Mouse (Mus musculus) limb, embryonic 11.5 days (tissue): ENCODE measurements around the gene Dxo. TPM values are rescaled to one million over a fixed set of nuclear protein-coding genes. Genes with fewer than 3 reads are reported as not detected.
A peak's percentile ranks its signal among the peaks of the same experiment; 100 is the strongest.

Source experiments
- ATAC-seq: fragments of 200-750 bp; cut with Nextera tagmentation; 2 replicates; pipeline ENCODE4 v1.8.0; 2017; ENCODE audit warnings: low read depth; ENCODE audit not compliant: insufficient number of reproducible peaks, low FRiP score, low TSS enrichment
- DNase-seq: peaks from one replicate; pipeline ENCODE4 v3.0.0-alpha.2; 2015; ENCODE audit warnings: low spot score
- H3K27ac ChIP-seq: fragments of 300-500 bp; sonication (generic); replicated peaks from 2 replicates; pipeline ENCODE4 v1.5.1; 2014; ENCODE audit warnings: low read depth, mild to moderate bottlenecking, low read length
- H3K27me3 ChIP-seq: fragments of 300-500 bp; sonication (generic); 2 replicates; pipeline ENCODE4 v1.6.1; 2014; ENCODE audit warnings: mild to moderate bottlenecking, low read length, mixed read lengths; ENCODE audit not compliant: control insufficient read depth, insufficient read depth
- H3K36me3 ChIP-seq: fragments of 300-500 bp; sonication (generic); 2 replicates; pipeline ENCODE4 v1.6.1; 2014; ENCODE audit warnings: mild to moderate bottlenecking, low read length, moderate library complexity, mixed read lengths; ENCODE audit not compliant: control insufficient read depth, insufficient read depth
- H3K4me1 ChIP-seq: fragments of 300-500 bp; sonication (generic); 2 replicates; pipeline ENCODE4 v1.6.1; 2014; ENCODE audit warnings: low read length, mixed read lengths; ENCODE audit not compliant: control insufficient read depth, insufficient read depth
- H3K4me2 ChIP-seq: fragments of 300-500 bp; sonication (generic); 2 replicates; pipeline ENCODE4 v1.6.1; 2014; ENCODE audit warnings: low read depth, mild to moderate bottlenecking, moderate library complexity; ENCODE audit not compliant: severe bottlenecking
- H3K4me3 ChIP-seq: fragments of 300-500 bp; sonication (generic); 2 replicates; pipeline ENCODE4 v1.5.1; 2014; ENCODE audit warnings: low read depth, low read length
- H3K9ac ChIP-seq: fragments of 300-500 bp; sonication (generic); 2 replicates; pipeline ENCODE4 v1.6.1; 2014; ENCODE audit warnings: mild to moderate bottlenecking, low read length
- H3K9me3 ChIP-seq: fragments of 300-500 bp; sonication (generic); 2 replicates; pipeline ENCODE4 v1.6.1; 2016; ENCODE audit warnings: low read length; ENCODE audit not compliant: control insufficient read depth
- WGBS: fragments of 180-500 bp; shearing (Covaris S2); extraction: QIAGEN DNeasy Blood & Tissue Kit; methylation state at CpG from one replicate; pipeline ENCODE4 v1.1.7; 2014; 5-methylcytosine and 5-hydroxymethylcytosine counted together
- microRNA-seq: library from miRNA; unstranded; fragments of <30 nt; microRNA quantifications from one replicate; pipeline ENCODE4, GENCODE M21; 2016
- polyA plus RNA-seq: library from polyadenylated mRNA; unstranded; fragments of >200 nt; fragmentation: Nextera tagmentation; extraction: Ambion mirVana; gene quantifications from 2 replicates; pipeline ENCODE4 v1.2.1, GENCODE M21; 2014

The Dxo gene
- polyA plus RNA-seq, 1 experiment from 2014 or later: 74.6 TPM

- Histone ChIP-seq H3K9ac (no peak overlapping the region), H3K4me1 (no peaks in the 10 kb centered on the region), H3K4me2 (no peak overlapping the region), H3K9me3 (no peaks in the 10 kb centered on the region), H3K36me3 (no peaks in the 10 kb centered on the region), H3K27me3 (no peaks in the 10 kb centered on the region), H3K4me3 (no peak overlapping the region), H3K27ac (no peak overlapping the region)
- ATAC-seq (no peak), DNase-seq (no peak)
Observed at GRCm38 (mm10) chr17:34881166-34881565, 44.3 kb downstream of the Dxo start.

GRCm38 (mm10) chr17:34881683-34882310 is 45.0 kb downstream of the Dxo start, which contains the start of gene Gm20547:
Gene Gm20547 (minus strand): TSS chr17:34882042.
- no peak within 1 kb of the TSS for H3K9ac ChIP-seq
- no peak within 1 kb of the TSS for H3K4me3 ChIP-seq
- H3K36me3 ChIP-seq: no peaks in the 10 kb centered on the region
- no peak within 1 kb of the TSS for H3K27ac ChIP-seq
- peak within 1 kb of the TSS; percentile 22; the same call in 1 of the 2 replicates for H3K4me2 ChIP-seq
- WGBS: 10% methylated on average over 15 of the region's 15 CpGs
- ATAC-seq (no peak), DNase-seq (no peak)
- no peaks in the 10 kb centered on the region for H3K27me3 ChIP-seq
- H3K4me1 ChIP-seq: no peaks in the 10 kb centered on the region
- H3K9me3 ChIP-seq: no peaks in the 10 kb centered on the region

GRCm38 (mm10) chr17:34883332-34883731 is 46.5 kb downstream of the Dxo start:
- 60% methylated on average over 3 of the region's 3 CpGs for WGBS
- H3K9me3 ChIP-seq: no peaks in the 10 kb centered on the region
- H3K4me2 ChIP-seq: no peak overlapping the region
- H3K27ac ChIP-seq: no peak overlapping the region
- no peaks in the 10 kb centered on the region for H3K27me3 ChIP-seq
- no peak overlapping the region for H3K9ac ChIP-seq
- H3K4me1 ChIP-seq: no peaks in the 10 kb centered on the region
- no peak for ATAC-seq
- no peaks in the 10 kb centered on the region for H3K36me3 ChIP-seq
- DNase-seq: no peak
- H3K4me3 ChIP-seq: no peak overlapping the region

- Histone ChIP-seq H3K4me2 (no peak overlapping the region), H3K27ac (no peak overlapping the region), H3K4me3 (no peak overlapping the region), H3K27me3 (no peaks in the 10 kb centered on the region), H3K9ac (no peak overlapping the region), H3K36me3 (no peaks in the 10 kb centered on the region), H3K9me3 (no peaks in the 10 kb centered on the region), H3K4me1 (no peaks in the 10 kb centered on the region)
- ATAC-seq: no peak
- WGBS: 93% methylated on average over 6 of the region's 6 CpGs
- DNase-seq: no peak
Observed at GRCm38 (mm10) chr17:34884704-34885103, 47.9 kb downstream of the Dxo start.

DNA sequence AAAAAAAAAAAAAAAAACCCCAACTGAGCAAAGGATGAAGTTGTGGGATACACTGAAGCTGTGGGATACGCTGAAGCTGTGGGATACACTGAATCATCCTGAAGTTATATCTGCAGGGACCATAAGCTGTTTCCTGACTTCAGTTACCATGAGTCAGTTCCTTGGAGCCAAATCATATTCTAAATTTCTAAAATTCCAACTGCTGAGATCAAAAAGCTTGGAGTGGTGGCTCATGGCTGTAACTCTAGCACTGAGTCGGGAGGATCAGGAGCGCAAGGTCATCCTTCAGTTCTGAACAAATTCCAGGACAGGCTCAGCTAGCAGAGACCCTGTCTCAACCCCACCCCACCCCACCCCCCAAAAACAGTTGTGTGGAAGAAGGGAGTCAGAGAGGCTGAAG is 48.8 kb downstream of the Dxo start:
- ATAC-seq: no peak
- 79% methylated on average over 3 of the region's 3 CpGs for WGBS
- H3K4me1 ChIP-seq: no peaks in the 10 kb centered on the region
- no peak for DNase-seq
- H3K4me2 ChIP-seq: no peak overlapping the region
- no peak overlapping the region for H3K9ac ChIP-seq
- H3K36me3 ChIP-seq: no peaks in the 10 kb centered on the region
- H3K27ac ChIP-seq: no peak overlapping the region
- no peak overlapping the region for H3K4me3 ChIP-seq
- H3K27me3 ChIP-seq: no peaks in the 10 kb centered on the region
- no peaks in the 10 kb centered on the region for H3K9me3 ChIP-seq

DNA sequence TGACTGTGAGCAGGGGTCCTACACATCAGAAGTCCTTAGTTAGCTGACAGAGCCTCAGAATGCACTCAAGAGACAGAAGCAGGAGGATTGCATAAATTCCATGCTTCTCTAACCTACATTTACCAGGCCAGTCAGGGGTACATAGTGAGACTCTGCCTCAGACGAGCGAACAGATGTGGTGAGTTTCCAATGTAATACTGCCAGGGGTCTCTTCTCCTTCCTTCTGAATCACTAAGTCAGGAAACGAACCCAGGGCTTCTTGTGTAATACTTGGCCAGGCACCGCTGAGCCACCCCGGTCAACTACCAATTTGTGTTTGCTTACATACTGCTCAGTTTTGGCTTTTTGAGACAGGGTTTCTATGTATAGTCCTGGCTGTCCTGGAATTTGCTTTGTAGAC is 51.1 kb downstream of the Dxo start:
- H3K4me3 ChIP-seq: no peak overlapping the region
- no peak for DNase-seq
- no peak overlapping the region for H3K4me2 ChIP-seq
- H3K9ac ChIP-seq: no peak overlapping the region
- no peaks in the 10 kb centered on the region for H3K36me3 ChIP-seq
- 85% methylated on average over 5 of the region's 5 CpGs for WGBS
- no peaks in the 10 kb centered on the region for H3K9me3 ChIP-seq
- H3K27me3 ChIP-seq: no peaks in the 10 kb centered on the region
- no peaks in the 10 kb centered on the region for H3K4me1 ChIP-seq
- no peak overlapping the region for H3K27ac ChIP-seq
- no peak for ATAC-seq

Small RNA genes within 50 kb of the gene (microRNA-seq; reads per million reads assigned to microRNA genes)
- gene Mir6970 (1.2 reads per million), gene Mir6971 (not detected), gene Mir6972 (not detected)

Other genes starting within 250 kb of the Dxo start
- gene Gpsm3, start 247.2 kb upstream of the Dxo start, polyA plus RNA-seq: 4.0 and 4.7 TPM in 2 replicates
- gene Pbx2, start 245.8 kb upstream of the Dxo start, polyA plus RNA-seq: 21.5 and 22.0 TPM in 2 replicates
- 1.3 and 2.7 TPM in 2 replicates for gene Ager, start 239.2 kb upstream of the Dxo start, polyA plus RNA-seq
- gene Rnf5, start 233.3 kb upstream of the Dxo start, polyA plus RNA-seq: 111 TPM in 2 replicates
- gene Agpat1, start 232.8 kb upstream of the Dxo start, polyA plus RNA-seq: 58.2 and 74.8 TPM in 2 replicates
- 2.8 and 3.5 TPM in 2 replicates for gene Egfl8, start 221.0 kb upstream of the Dxo start, polyA plus RNA-seq
- gene Ppt2, start 208.5 kb upstream of the Dxo start, polyA plus RNA-seq: 24.8 and 26.1 TPM in 2 replicates
- gene Prrt1, start 207.5 kb upstream of the Dxo start, polyA plus RNA-seq: 0.17 and 0.20 TPM in 2 replicates
- 13.1 and 19.3 TPM in 2 replicates for gene Fkbpl, start 192.3 kb upstream of the Dxo start, polyA plus RNA-seq
- gene Atf6b, start 189.9 kb upstream of the Dxo start, polyA plus RNA-seq: 63.4 and 71.4 TPM in 2 replicates
- not detected in 2 replicates for gene Tnxb, start 166.5 kb upstream of the Dxo start, polyA plus RNA-seq
- gene C4b, start 93.1 kb upstream of the Dxo start, polyA plus RNA-seq: not detected in 2 replicates
- not detected in 2 replicates for gene Cyp21a1, start 32.5 kb upstream of the Dxo start, polyA plus RNA-seq
- gene Stk19, start 74 bp upstream of the Dxo start, polyA plus RNA-seq: 20.5 and 21.2 TPM in 2 replicates
- gene Skiv2l, start 13.2 kb downstream of the Dxo start, polyA plus RNA-seq: 43.2 and 49.0 TPM in 2 replicates
- 152 TPM in 2 replicates for gene Nelfe, start 13.4 kb downstream of the Dxo start, polyA plus RNA-seq
- gene Cfb, start 25.5 kb downstream of the Dxo start, polyA plus RNA-seq: 1.6 and 2.6 TPM in 2 replicates
- 1.9 and 2.3 TPM in 2 replicates for gene Zbtb12, start 42.5 kb downstream of the Dxo start, polyA plus RNA-seq
- not detected in 2 replicates for gene Gm20547, start 45.0 kb downstream of the Dxo start, polyA plus RNA-seq
- 0.44 and 0.58 TPM in 2 replicates for gene C2, start 61.2 kb downstream of the Dxo start, polyA plus RNA-seq
- gene Ehmt2, start 61.5 kb downstream of the Dxo start, polyA plus RNA-seq: 77.8 and 78.9 TPM in 2 replicates
- 0.21 TPM in 1 of 2 replicates, not detected in the other for gene Slc44a4, start 77.4 kb downstream of the Dxo start, polyA plus RNA-seq
- gene Neu1, start 94.2 kb downstream of the Dxo start, polyA plus RNA-seq: 10.3 and 12.8 TPM in 2 replicates
- 0.43 and 0.44 TPM in 2 replicates for gene Hspa1b, start 122.2 kb downstream of the Dxo start, polyA plus RNA-seq
- 0.36 and 0.43 TPM in 2 replicates for gene Gm20481, start 132.9 kb downstream of the Dxo start, polyA plus RNA-seq
- gene Hspa1a, start 135.1 kb downstream of the Dxo start, polyA plus RNA-seq: 0.75 and 4.0 TPM in 2 replicates
- 1.5 and 1.6 TPM in 2 replicates for gene Hspa1l, start 135.7 kb downstream of the Dxo start, polyA plus RNA-seq
- gene Lsm2, start 144.8 kb downstream of the Dxo start, polyA plus RNA-seq: 266 and 271 TPM in 2 replicates
- gene Vars, start 164.0 kb downstream of the Dxo start, polyA plus RNA-seq: 124 and 140 TPM in 2 replicates
- gene Vwa7, start 179.6 kb downstream of the Dxo start, polyA plus RNA-seq: 0.07 and 0.16 TPM in 2 replicates
- gene Sapcd1, start 191.0 kb downstream of the Dxo start, polyA plus RNA-seq: 1.4 TPM in 2 replicates
- gene Msh5, start 209.7 kb downstream of the Dxo start, polyA plus RNA-seq: 3.5 and 3.7 TPM in 2 replicates
- gene Clic1, start 212.9 kb downstream of the Dxo start, polyA plus RNA-seq: 52.1 and 76.7 TPM in 2 replicates
- gene Ddah2, start 222.0 kb downstream of the Dxo start, polyA plus RNA-seq: 553 and 582 TPM in 2 replicates
- gene Ly6g6c, start 228.4 kb downstream of the Dxo start, polyA plus RNA-seq: 0.16 TPM in 1 of 2 replicates, not detected in the other
- gene Mpig6b, start 229.2 kb downstream of the Dxo start, polyA plus RNA-seq: 0.84 and 1.2 TPM in 2 replicates
- gene Ly6g6e, start 239.9 kb downstream of the Dxo start, polyA plus RNA-seq: 1.5 and 2.1 TPM in 2 replicates
- gene Ly6g6d, start 241.0 kb downstream of the Dxo start, polyA plus RNA-seq: 0.72 and 1.6 TPM in 2 replicates
- 0.27 and 0.73 TPM in 2 replicates for gene Ly6g6f, start 248.6 kb downstream of the Dxo start, polyA plus RNA-seq